Mouse (Mus musculus) liver, postnatal 0 days (tissue): ENCODE results near the gene Gtsf1.

Source experiments
- CTCF ChIP-seq: sonication (generic); IDR thresholded peaks from 2 replicates; pipeline ENCODE4 v1.5.1; 2016; ENCODE audit warnings: antibody characterized with exemption, low read depth
- EP300 ChIP-seq: IDR thresholded peaks from 2 replicates; pipeline ENCODE4 v1.6.1; 2016; ENCODE audit warnings: antibody characterized with exemption, low read depth, mild to moderate bottlenecking

DNA sequence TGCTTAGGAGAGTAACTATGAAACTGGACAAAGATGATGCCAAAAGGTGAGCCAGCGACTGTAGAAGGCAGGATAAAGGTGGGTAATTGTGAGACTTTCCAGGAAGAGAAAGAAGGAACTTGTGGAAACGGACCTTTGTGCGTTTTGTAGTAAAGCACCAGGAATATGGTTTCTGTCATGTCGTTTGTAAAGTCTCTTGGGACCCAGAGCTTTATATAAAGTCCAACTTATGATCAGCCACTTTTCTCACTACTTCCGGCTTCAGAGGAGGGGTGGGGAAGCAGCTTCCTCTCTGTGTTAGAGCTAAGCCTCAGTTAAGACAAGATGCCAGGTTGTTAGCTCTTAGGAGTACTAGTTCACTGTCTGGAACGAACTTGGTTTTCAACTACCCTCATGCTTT lies 24.2 kb upstream of the Gtsf1 start:
- TF ChIP-seq CTCF (no peak), EP300 (no peak)
